15 mouse cellular contexts compared by ENCODE assay signal in the genomic region with DNA sequence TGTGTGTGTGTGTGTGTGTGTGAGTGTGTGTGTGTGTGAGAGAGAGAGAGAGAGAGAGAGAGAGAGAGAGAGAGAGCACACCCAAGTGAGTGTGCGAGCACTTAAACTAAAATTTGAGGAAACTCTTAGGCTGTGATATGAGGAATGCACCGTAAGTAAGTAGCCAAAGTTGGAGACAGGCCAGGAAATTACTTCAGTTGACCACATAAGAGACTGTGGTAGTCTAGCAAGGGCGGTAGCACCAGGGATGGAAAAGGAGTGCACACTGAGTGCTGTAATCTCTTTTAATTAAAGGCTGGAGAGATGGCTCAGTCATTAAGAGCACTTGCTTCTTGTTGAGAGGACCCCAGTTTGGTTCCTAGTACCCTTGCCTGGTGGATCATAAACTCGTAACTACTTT. TPM values are rescaled to one million over a fixed set of nuclear protein-coding genes. Genes with fewer than 3 reads are reported as not detected.
DNase-seq lines count a peak whose midpoint lies in the region; ATAC-seq and TF ChIP-seq lines count a peak whose summit lies in the region.
"Had no signal": no experiment of that assay in that cellular context is flagged by ENCODE, and none has a peak within 500 bp of the region (broad histone marks: within the 10 kb centered on the region; RNA-seq: fewer than 3 reads in every experiment).

No protein-coding gene starts in this region.

- TF ChIP-seq EP300 in liver, postnatal 0 days (IDR thresholded peaks at IDR 0.05; ENCODE audit: low read depth): no peak

- no peak overlapping the region for H3K9ac ChIP-seq in liver, postnatal 0 days (replicated peaks)
- no peak overlapping the region for H3K9ac ChIP-seq in liver, embryonic 11.5 days (ENCODE audit: low read depth, low read length)
- no peak overlapping the region for H3K9ac ChIP-seq in heart, embryonic 15.5 days
- H3K9ac ChIP-seq: liver, embryonic 15.5 days had no signal

- no peak for TF ChIP-seq CTCF in liver, postnatal 0 days (IDR thresholded peaks at IDR 0.05; ENCODE audit: low read depth)

- peak overlapping the region; percentile 97 for H3K4me2 ChIP-seq in liver, postnatal 0 days (ENCODE audit: low read depth, low read length)
- no peak overlapping the region for H3K4me2 ChIP-seq in liver, embryonic 11.5 days
- H3K4me2 ChIP-seq in heart, embryonic 15.5 days: peak overlapping the region; percentile 84; the same call in 1 of the 2 replicates

- no peaks in the 10 kb centered on the region for H3K9me3 ChIP-seq in liver, postnatal 0 days (ENCODE audit: low read length)
- no peaks in the 10 kb centered on the region for H3K9me3 ChIP-seq in liver, embryonic 11.5 days (ENCODE audit: control insufficient read depth, low read length)
- H3K9me3 ChIP-seq in heart, embryonic 15.5 days (replicated peaks): no peaks in the 10 kb centered on the region
- H3K9me3 ChIP-seq: forebrain, embryonic 10.5 days; liver, embryonic 15.5 days; neural tube, embryonic 13.5 days had no signal

- peak; percentile 29 for DNase-seq in CD4-positive, CD25-positive, alpha-beta regulatory T cell, adult 2 months (ENCODE audit: low read depth, low spot score)
- DNase-seq in liver, postnatal 0 days: no peak
- DNase-seq in liver, embryonic 11.5 days (ENCODE audit: low spot score): no peak
- DNase-seq in naive thymus-derived CD4-positive, alpha-beta T cell, adult 2 months (ENCODE audit: low read depth): peak; percentile 65
- no peak for DNase-seq in adrenal gland, adult 8-10 months
- DNase-seq in left cerebral cortex, postnatal 36 days (ENCODE audit: low spot score in 2 of 2): no peak
- DNase-seq: B cell, adult 2 months; cerebellum, postnatal 36 days had no signal

- no peak overlapping the region for H3K4me3 ChIP-seq in liver, postnatal 0 days (ENCODE audit: low read depth, low read length)
- H3K4me3 ChIP-seq in liver, embryonic 11.5 days (ENCODE audit: low read depth, low read length): no peak overlapping the region
- H3K4me3 ChIP-seq in heart, embryonic 15.5 days: no peak overlapping the region
- H3K4me3 ChIP-seq: forebrain, embryonic 10.5 days; liver, embryonic 15.5 days; neural tube, embryonic 13.5 days had no signal

- 44% methylated on average over 4 of the region's 4 CpGs for WGBS in liver, postnatal 0 days (ENCODE audit: insufficient replicate concordance)
- WGBS in liver, embryonic 11.5 days: 67% methylated on average over 4 of the region's 4 CpGs
- 39% methylated on average over 4 of the region's 4 CpGs for whole genome bisulfite sequencing in heart, embryonic 15.5 days

- peaks cover 9% of the 10 kb centered on the region; the same call in 1 of the 2 replicates for H3K36me3 ChIP-seq in liver, postnatal 0 days (replicated peaks; ENCODE audit: insufficient read depth, low read length)
- no peaks in the 10 kb centered on the region for H3K36me3 ChIP-seq in liver, embryonic 11.5 days (ENCODE audit: control insufficient read depth, insufficient read depth, low read length)
- no peaks in the 10 kb centered on the region for H3K36me3 ChIP-seq in heart, embryonic 15.5 days
- H3K36me3 ChIP-seq: forebrain, embryonic 10.5 days; liver, embryonic 15.5 days; neural tube, embryonic 13.5 days had no signal

- no peaks in the 10 kb centered on the region for H3K27me3 ChIP-seq in liver, postnatal 0 days (ENCODE audit: insufficient read depth, low read length)
- no peaks in the 10 kb centered on the region for H3K27me3 ChIP-seq in liver, embryonic 11.5 days (replicated peaks; ENCODE audit: control insufficient read depth, insufficient read depth, low read length)
- no peaks in the 10 kb centered on the region for H3K27me3 ChIP-seq in heart, embryonic 15.5 days
- H3K27me3 ChIP-seq: neural tube, embryonic 13.5 days had no signal

- no peak for ATAC-seq in CD4-positive, CD25-positive, alpha-beta regulatory T cell, adult 4 months
- ATAC-seq in liver, postnatal 0 days: no peak
- no peak for ATAC-seq in liver, embryonic 11.5 days (replicated peaks; ENCODE audit: low FRiP score)
- no peak for ATAC-seq in heart, embryonic 15.5 days (replicated peaks; ENCODE audit: insufficient number of reproducible peaks, insufficient read depth, low FRiP score, low read depth)
- ATAC-seq: activated CD4-positive, CD25-positive, alpha-beta regulatory T cell, adult 4 months; hindbrain, embryonic 16.5 days had no signal

- intact Hi-C loops in left cerebral cortex, postnatal 36 days (cut with DNase I): loop anchor here (2.0 kb wide), 1 partner anchor 53 kb away; no protein-coding TSS in a partner anchor

- peaks cover 35% of the 10 kb centered on the region for H3K4me1 ChIP-seq in liver, postnatal 0 days (ENCODE audit: insufficient read depth)
- H3K4me1 ChIP-seq in liver, embryonic 11.5 days (replicated peaks; ENCODE audit: control insufficient read depth, insufficient read depth, low read length): peaks cover 7% of the 10 kb centered on the region
- peaks cover 45% of the 10 kb centered on the region for H3K4me1 ChIP-seq in heart, embryonic 15.5 days (replicated peaks)

- no peak overlapping the region; the same call in 1 of the 2 replicates for H3K27ac ChIP-seq in liver, postnatal 0 days (ENCODE audit: low read depth)
- H3K27ac ChIP-seq in liver, embryonic 11.5 days (ENCODE audit: low read depth, low read length): no peak overlapping the region
- H3K27ac ChIP-seq in heart, embryonic 15.5 days: peak overlapping the region; percentile 55; the same call in 1 of the 2 replicates
- H3K27ac ChIP-seq: forebrain, embryonic 10.5 days; liver, embryonic 15.5 days; neural tube, embryonic 13.5 days had no signal

RNA-seq across cellular contexts. Expression of gene Gm43552, which starts 2.8 kb away (rescaled TPM):
- not detected for polyA plus RNA-seq in CD4-positive, CD25-positive, alpha-beta regulatory T cell, adult 4 months (2017; shearing (Covaris generic))
- polyA plus RNA-seq in liver, postnatal 0 days (2015; fragmentation: Nextera tagmentation; extraction: Ambion mirVana): 1.4 TPM in 1 of 2 replicates, not detected in the other
- not detected in 2 replicates for polyA plus RNA-seq in liver, embryonic 11.5 days (2014; fragmentation: Nextera tagmentation; extraction: Ambion mirVana)
- 0.92 and 1.1 TPM in 2 replicates for polyA plus RNA-seq in heart, embryonic 15.5 days (2015; fragmentation: Nextera tagmentation; extraction: Ambion mirVana)
- 10 to 100 TPM in 1 of 4 experiments, 1 to 10 TPM in 2, not detected in 1; 3.6 to 12.4 (median 6.2) TPM for total RNA-seq in adrenal gland, adult 8-10 months (2022)
- not detected for total RNA-seq in left cerebral cortex, postnatal 36 days (2021)
- polyA plus RNA-seq: activated CD4-positive, CD25-positive, alpha-beta regulatory T cell, adult 4 months; forebrain, embryonic 10.5 days; hindbrain, embryonic 16.5 days; liver, embryonic 15.5 days; neural tube, embryonic 13.5 days had no signal

RNA-seq across cellular contexts. Expression of gene Smim14, which starts 47.2 kb away (rescaled TPM):
- 100 to 1,000 TPM; 155 to 157 TPM for polyA plus RNA-seq in CD4-positive, CD25-positive, alpha-beta regulatory T cell, adult 4 months (2017; shearing (Covaris generic))
- 87.0 and 91.0 TPM in 2 replicates for polyA plus RNA-seq in liver, postnatal 0 days (2015; fragmentation: Nextera tagmentation; extraction: Ambion mirVana)
- polyA plus RNA-seq in liver, embryonic 11.5 days (2014; fragmentation: Nextera tagmentation; extraction: Ambion mirVana): 56.5 and 68.9 TPM in 2 replicates
- 112 and 113 TPM in 2 replicates for polyA plus RNA-seq in heart, embryonic 15.5 days (2015; fragmentation: Nextera tagmentation; extraction: Ambion mirVana)
- 100 to 1,000 TPM; 187 to 201 (median 193) TPM for total RNA-seq in adrenal gland, adult 8-10 months (2022)
- total RNA-seq in left cerebral cortex, postnatal 36 days (2021): 100 to 1,000 TPM; 166 to 170 TPM

RNA-seq across cellular contexts. Expression of gene Ube2k, which starts 47.2 kb away (rescaled TPM):
- 100 to 1,000 TPM in 1 of 2 experiments, 10 to 100 TPM in 1; 97.1 to 108 TPM for polyA plus RNA-seq in CD4-positive, CD25-positive, alpha-beta regulatory T cell, adult 4 months (2017; shearing (Covaris generic))
- 73.2 and 74.6 TPM in 2 replicates for polyA plus RNA-seq in liver, postnatal 0 days (2015; fragmentation: Nextera tagmentation; extraction: Ambion mirVana)
- polyA plus RNA-seq in liver, embryonic 11.5 days (2014; fragmentation: Nextera tagmentation; extraction: Ambion mirVana): 126 and 131 TPM in 2 replicates
- 121 and 129 TPM in 2 replicates for polyA plus RNA-seq in heart, embryonic 15.5 days (2015; fragmentation: Nextera tagmentation; extraction: Ambion mirVana)
- 10 to 100 TPM; 65.6 to 84.9 (median 75.1) TPM for total RNA-seq in adrenal gland, adult 8-10 months (2022)
- total RNA-seq in left cerebral cortex, postnatal 36 days (2021): 100 to 1,000 TPM; 130 to 133 TPM

RNA-seq across cellular contexts. Expression of gene Ugdh, which starts 54.1 kb away (rescaled TPM):
- polyA plus RNA-seq in CD4-positive, CD25-positive, alpha-beta regulatory T cell, adult 4 months (2017; shearing (Covaris generic)): 10 to 100 TPM; 11.3 to 12.2 TPM
- 13.0 and 13.5 TPM in 2 replicates for polyA plus RNA-seq in liver, postnatal 0 days (2015; fragmentation: Nextera tagmentation; extraction: Ambion mirVana)
- polyA plus RNA-seq in liver, embryonic 11.5 days (2014; fragmentation: Nextera tagmentation; extraction: Ambion mirVana): 48.2 and 49.3 TPM in 2 replicates
- polyA plus RNA-seq in heart, embryonic 15.5 days (2015; fragmentation: Nextera tagmentation; extraction: Ambion mirVana): 60.2 and 70.3 TPM in 2 replicates
- total RNA-seq in adrenal gland, adult 8-10 months (2022): 10 to 100 TPM; 68.1 to 84.6 (median 74.7) TPM
- 10 to 100 TPM; 29.8 to 37.8 TPM for total RNA-seq in left cerebral cortex, postnatal 36 days (2021)

Comparison
In these comparisons a context has a peak if more than half of its experiments do, and no peak if none do; other contexts are left out.
1. DNase-seq: peak in CD4-positive, CD25-positive, alpha-beta regulatory T cell, adult 2 months (single experiment) and naive thymus-derived CD4-positive, alpha-beta T cell, adult 2 months (single experiment); none in liver, postnatal 0 days (single experiment), liver, embryonic 11.5 days (single experiment), adrenal gland, adult 8-10 months (single experiment) and left cerebral cortex, postnatal 36 days (0 of 2).